Mouse (Mus musculus) myocyte (in vitro differentiated cells): Measurements from ENCODE around the gene Ppt2.

Source experiments
- CEBPB ChIP-seq: IDR thresholded peaks from 2 replicates; pipeline ENCODE4 v1.6.1; 2011; ENCODE audit warnings: mild to moderate bottlenecking, moderate library complexity; ENCODE audit not compliant: poor library complexity, insufficient read depth, severe bottlenecking
- E2F4 ChIP-seq: IDR thresholded peaks from one replicate; pipeline ENCODE4 v1.6.1; 2011; ENCODE audit warnings: mild to moderate bottlenecking, control low read depth, moderate library complexity; ENCODE audit not compliant: insufficient read depth
- MAX ChIP-seq: IDR thresholded peaks from one replicate; pipeline ENCODE4 v1.6.1; 2011; ENCODE audit warnings: low read depth, mild to moderate bottlenecking, control low read depth
- MYOD1 ChIP-seq, 3 experiments: IDR thresholded peaks; one replicate each; pipeline ENCODE4 v1.6.1; 2011; ENCODE audit warnings: control low read depth in 2 of 3, low read depth in 2 of 3, mild to moderate bottlenecking in 2 of 3, moderate library complexity in 1 of 3; ENCODE audit not compliant: insufficient read length in 2 of 3, control insufficient read depth in 1 of 3
- MYOG ChIP-seq, 3 experiments: IDR thresholded peaks; one replicate each; pipeline ENCODE4 v1.6.1; 2011; ENCODE audit warnings: control low read depth in 2 of 3, low read depth in 2 of 3, mild to moderate bottlenecking in 2 of 3; ENCODE audit not compliant: insufficient read length in 2 of 3, control insufficient read depth in 1 of 3, insufficient read depth in 1 of 3
- POLR2A ChIP-seq: IDR thresholded peaks from one replicate; pipeline ENCODE4 v1.6.1; 2011; ENCODE audit warnings: low read depth, mild to moderate bottlenecking, control low read depth, moderate library complexity; ENCODE audit not compliant: insufficient read length
- POLR2AphosphoS2 ChIP-seq: IDR thresholded peaks from one replicate; pipeline ENCODE4 v1.6.1; 2011; ENCODE audit warnings: low read depth, control low read depth; ENCODE audit not compliant: insufficient read length
- REST ChIP-seq: IDR thresholded peaks from one replicate; pipeline ENCODE4 v1.6.1; 2011; ENCODE audit warnings: mild to moderate bottlenecking, control low read depth, moderate library complexity; ENCODE audit not compliant: insufficient read depth, insufficient read length
- TCF12 ChIP-seq: IDR thresholded peaks from one replicate; pipeline ENCODE4 v1.6.1; 2011; ENCODE audit warnings: mild to moderate bottlenecking, control low read depth; ENCODE audit not compliant: poor library complexity, insufficient read depth, severe bottlenecking
- TCF3 ChIP-seq: IDR thresholded peaks from one replicate; pipeline ENCODE4 v1.6.1; 2011; ENCODE audit warnings: low read depth, control low read depth; ENCODE audit not compliant: insufficient read length
- USF1 ChIP-seq: IDR thresholded peaks from one replicate; pipeline ENCODE4 v1.6.1; 2011; ENCODE audit warnings: low read depth, mild to moderate bottlenecking, control low read depth, moderate library complexity

- no peak for TF ChIP-seq TCF12
- no peak for TF ChIP-seq MAX
- TF ChIP-seq POLR2A = no peak
- no peak for TF ChIP-seq POLR2AphosphoS2
- TF ChIP-seq REST = no peak
- no peak for TF ChIP-seq MYOG (IDR thresholded peaks at IDR 0.05; ENCODE audit: control insufficient read depth in 1 of 3, insufficient read depth in 1 of 3, insufficient read length in 2 of 3, low read depth in 2 of 3)
- no peak for TF ChIP-seq E2F4
- no peak for TF ChIP-seq MYOD1 (IDR thresholded peaks at IDR 0.05; ENCODE audit: control insufficient read depth in 1 of 3, insufficient read length in 2 of 3, low read depth in 2 of 3)
- TF ChIP-seq CEBPB = no peak
- no peak for TF ChIP-seq USF1
- no peak for TF ChIP-seq TCF3
These were observed 32.8 kb upstream of the Ppt2 start for GRCm38 (mm10) chr17:34661121-34661591.
